Mouse (Mus musculus) cerebellum, adult 8-10 months (tissue): ENCODE data around the gene Bik.
"Not testable (repeated sequence)": the region's sequence is repeated elsewhere in the genome, so short reads cannot be mapped to it uniquely, and the experiment has no call there.

Experiments used
- DNase-seq: peaks from one replicate; pipeline ENCODE4 v3.0.0; 2022

The Bik gene

GRCm38 (mm10) chr15:83526424-83527091, at the start of gene Bik:
Bik (plus strand) TSS chr15:83526862.
- DNase-seq = no peak

GRCm38 (mm10) chr15:83478096-83478495, 48.6 kb upstream of the Bik start:
- no peak for DNase-seq

- DNase-seq = no peak
Measured at GRCm38 (mm10) chr15:83479818-83480217, 46.8 kb upstream of the Bik start.

GRCm38 (mm10) chr15:83481236-83481780, 45.4 kb upstream of the Bik start:
- no peak for DNase-seq

GRCm38 (mm10) chr15:83482645-83483224, 43.9 kb upstream of the Bik start:
- DNase-seq = no peak

GRCm38 (mm10) chr15:83483482-83483881, 43.2 kb upstream of the Bik start:
- DNase-seq = no peak

- no peak for DNase-seq
Measured at GRCm38 (mm10) chr15:83484311-83484710, 42.4 kb upstream of the Bik start.

- DNase-seq = no peak
Measured at GRCm38 (mm10) chr15:83487477-83488115, 39.1 kb upstream of the Bik start.

- DNase-seq = no peak
Measured at GRCm38 (mm10) chr15:83489471-83489870, 37.2 kb upstream of the Bik start.

GRCm38 (mm10) chr15:83491891-83492290, 34.8 kb upstream of the Bik start:
- no peak for DNase-seq

- DNase-seq = no peak
Measured at GRCm38 (mm10) chr15:83493856-83494571, 32.6 kb upstream of the Bik start.

- no peak for DNase-seq
Measured at GRCm38 (mm10) chr15:83494572-83494920, 32.1 kb upstream of the Bik start.

- no peak for DNase-seq
Measured at GRCm38 (mm10) chr15:83495195-83495594, 31.5 kb upstream of the Bik start.

GRCm38 (mm10) chr15:83495787-83496367, 30.8 kb upstream of the Bik start:
- DNase-seq = no peak

GRCm38 (mm10) chr15:83497299-83497698, 29.4 kb upstream of the Bik start:
- DNase-seq = no peak

GRCm38 (mm10) chr15:83499211-83499755, 27.4 kb upstream of the Bik start:
- no peak for DNase-seq

GRCm38 (mm10) chr15:83500352-83500751, 26.3 kb upstream of the Bik start:
- DNase-seq = no peak

GRCm38 (mm10) chr15:83501483-83501882, 25.2 kb upstream of the Bik start:
- DNase-seq = not testable (repeated sequence)

GRCm38 (mm10) chr15:83509950-83510804, 16.5 kb upstream of the Bik start:
- DNase-seq = no peak

- peak; percentile 90 for DNase-seq
Measured at GRCm38 (mm10) chr15:83510805-83511405, 15.8 kb upstream of the Bik start, which contains the start of gene Ttll1. Ttll1 (minus strand) TSS chr15:83510893.
